Mouse (Mus musculus): ENCODE measurements around the gene Gpn2.

DNA sequence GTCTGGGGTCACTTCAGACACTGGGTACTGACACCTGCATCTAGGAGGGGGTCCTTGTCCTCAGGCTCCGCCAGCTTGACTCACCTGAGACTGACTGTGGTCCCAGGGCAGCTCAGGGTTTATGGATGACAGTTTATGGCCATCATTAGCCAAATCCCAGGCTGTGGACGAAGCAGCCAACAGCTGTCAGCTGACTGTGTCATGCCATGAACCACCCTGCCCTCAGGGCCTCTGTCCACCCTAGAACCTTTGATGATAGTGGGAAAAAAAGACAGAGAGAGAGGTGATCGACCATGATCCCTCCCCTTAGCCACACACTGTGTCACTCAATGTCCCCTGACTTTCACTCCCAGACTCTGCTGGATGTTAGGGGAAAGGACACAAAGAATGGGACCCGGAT, 22.5 kb upstream of the Gpn2 start:
- TF ChIP-seq CTCF (IDR thresholded peaks at IDR 0.05; ENCODE audit: control insufficient read depth, insufficient read depth, insufficient replicate concordance, low read depth, low read length) (no peak), POLR2A (IDR thresholded peaks at IDR 0.05; ENCODE audit: control insufficient read depth, low read depth, low read length) (no peak)

Measured in testis, adult 2 months (tissue).